Mouse (Mus musculus) CH12.LX (cell line): ENCODE measurements around the gene Abracl. TPM values are rescaled to one million over a fixed set of nuclear protein-coding genes. Genes with fewer than 3 reads are reported as not detected.

Source experiments
- DNase-seq: peaks from one replicate; pipeline ENCODE4 v3.0.0-alpha.2; 2013; ENCODE audit errors: extremely low read depth
- H3K27ac ChIP-seq: 2 replicates; pipeline ENCODE4 v1.5.1; 2012; ENCODE audit warnings: low read depth, mild to moderate bottlenecking, control low read depth, moderate library complexity; ENCODE audit not compliant: insufficient read depth
- H3K27me3 ChIP-seq: replicated peaks from 2 replicates; pipeline ENCODE3; 2012; ENCODE audit warnings: inconsistent platforms
- H3K36me3 ChIP-seq, 2 experiments: replicated peaks in 1 of 2; 2 replicates each; pipeline versions ENCODE3 to v1.6.1; 2012; ENCODE audit warnings: inconsistent platforms in 1 of 2, low read length in 1 of 2, mild to moderate bottlenecking in 1 of 2, mixed read lengths in 1 of 2, moderate library complexity in 1 of 2; ENCODE audit not compliant: control insufficient read depth in 1 of 2, insufficient read depth in 1 of 2
- H3K4me1 ChIP-seq, 2 experiments: 2 replicates each; pipeline ENCODE4 v1.6.1; 2012; ENCODE audit warnings: inconsistent platforms in 1 of 2, moderate library complexity in 1 of 2; ENCODE audit not compliant: insufficient read depth in 2 of 2, control insufficient read depth in 1 of 2
- H3K4me2 ChIP-seq: 2 replicates; pipeline ENCODE4 v1.6.1; 2012; ENCODE audit warnings: low read depth, mild to moderate bottlenecking, control low read depth; ENCODE audit not compliant: poor library complexity, insufficient read depth, severe bottlenecking
- H3K4me3 ChIP-seq, 3 experiments: fragments of 150-350 bp in 1 of 3; sonication (generic) in 1 of 3; replicated peaks in 1 of 3; 2 replicates each; pipeline versions ENCODE3 to v1.5.1; 2011 to 2012; ENCODE audit warnings: low read depth in 2 of 3, low read length in 2 of 3, mild to moderate bottlenecking in 2 of 3, moderate library complexity in 2 of 3, control low read depth in 1 of 3, improper control_type of control experiment in 1 of 3, inconsistent platforms in 1 of 3, mixed read lengths in 1 of 3; ENCODE audit not compliant: poor library complexity in 1 of 3
- H3K79me2 ChIP-seq: replicated peaks from 2 replicates; pipeline ENCODE4 v1.6.1; 2012; ENCODE audit warnings: mild to moderate bottlenecking, moderate library complexity; ENCODE audit not compliant: control insufficient read depth, poor library complexity, insufficient read depth, severe bottlenecking; ENCODE audit errors: extremely low read depth
- H3K9ac ChIP-seq: 2 replicates; pipeline ENCODE4 v1.6.1; 2012; ENCODE audit warnings: low read depth, mild to moderate bottlenecking, control low read depth, moderate library complexity; ENCODE audit not compliant: insufficient read depth
- H3K9me3 ChIP-seq: replicated peaks from 2 replicates; pipeline ENCODE3; 2012; ENCODE audit warnings: low read length, inconsistent platforms, mixed read lengths
- BHLHE40 ChIP-seq: IDR thresholded peaks from 2 replicates; pipeline ENCODE4 v1.6.1; 2011; ENCODE audit warnings: mild to moderate bottlenecking, low read depth, low read length, improper control_type of control experiment
- E2F4 ChIP-seq: IDR thresholded peaks from 2 replicates; pipeline ENCODE4 v1.6.1; 2011; ENCODE audit warnings: low read depth, low read length, improper control_type of control experiment; ENCODE audit not compliant: insufficient replicate concordance
- ELF1 ChIP-seq: IDR thresholded peaks from 2 replicates; pipeline ENCODE4 v1.6.1; 2014; ENCODE audit warnings: low read depth, mild to moderate bottlenecking, inconsistent platforms, low read length, improper control_type of control experiment
- EP300 ChIP-seq: IDR thresholded peaks from 2 replicates; pipeline ENCODE4 v1.6.1; 2011; ENCODE audit warnings: low read length, improper control_type of control experiment
- IRF4 ChIP-seq: IDR thresholded peaks from 2 replicates; pipeline ENCODE4 v1.6.1; 2014; ENCODE audit warnings: low read depth, mild to moderate bottlenecking, inconsistent platforms, low read length, improper control_type of control experiment
- MXI1 ChIP-seq: IDR thresholded peaks from 2 replicates; pipeline ENCODE4 v1.6.1; 2011; ENCODE audit warnings: mild to moderate bottlenecking, low read depth, low read length, improper control_type of control experiment
- NELFE ChIP-seq: IDR thresholded peaks from 2 replicates; pipeline ENCODE4 v1.6.1; 2011; ENCODE audit warnings: low read depth, low read length, improper control_type of control experiment
- PAX5 ChIP-seq: IDR thresholded peaks from 2 replicates; pipeline ENCODE4 v1.6.1; 2012; ENCODE audit warnings: low read length, inconsistent platforms, mixed read lengths
- TBP ChIP-seq: conservative IDR thresholded peaks from 2 replicates; pipeline ENCODE4 v1.6.1; 2011; ENCODE audit warnings: low read depth, low read length, improper control_type of control experiment
- UBTF ChIP-seq: IDR thresholded peaks from 2 replicates; pipeline ENCODE4 v1.6.1; 2012; ENCODE audit warnings: low read depth, mild to moderate bottlenecking, inconsistent platforms, low read length, improper control_type of control experiment, moderate library complexity
- dilution Hi-C: fragments of 300-500 bp; cut with MboI; formaldehyde crosslinking; loops from 2 replicates; pipeline ENCODE4 v1.14.3; 2020; ENCODE audit warnings: low sequenced_read_pairs; ENCODE audit not compliant: extremely low pct_unique_long_range_greater_than_20kb, extremely low pct_ligation_motif_present
- in situ Hi-C: fragments of 300-500 bp; cut with MboI; formaldehyde crosslinking; loops from 3 replicates; pipeline ENCODE4 v1.14.3; 2019; ENCODE audit warnings: low sequenced_read_pairs, low pct_ligation_motif_present, low pct_unique_long_range_greater_than_20kb, mixed read lengths
- polyA plus RNA-seq: library from polyadenylated mRNA; unstranded; fragments of >175 nt; gene quantifications from 2 replicates; pipeline ENCODE4 v1.2.1, GENCODE M21; 2012; ENCODE audit warnings: low read depth; ENCODE audit not compliant: insufficient read length
- total RNA-seq, 2 experiments: library from RNA; depleted of rRNA; stranded (reverse); fragments of 300-350 nt in 1 of 2; fragments of >200 nt in 1 of 2; gene quantifications; 2 replicates each; pipeline ENCODE4 v1.2.3; 2012 to 2014

The Abracl gene
- total and polyA plus RNA-seq, 3 experiments, result 86.1 to 226 (median 166) TPM

DNA sequence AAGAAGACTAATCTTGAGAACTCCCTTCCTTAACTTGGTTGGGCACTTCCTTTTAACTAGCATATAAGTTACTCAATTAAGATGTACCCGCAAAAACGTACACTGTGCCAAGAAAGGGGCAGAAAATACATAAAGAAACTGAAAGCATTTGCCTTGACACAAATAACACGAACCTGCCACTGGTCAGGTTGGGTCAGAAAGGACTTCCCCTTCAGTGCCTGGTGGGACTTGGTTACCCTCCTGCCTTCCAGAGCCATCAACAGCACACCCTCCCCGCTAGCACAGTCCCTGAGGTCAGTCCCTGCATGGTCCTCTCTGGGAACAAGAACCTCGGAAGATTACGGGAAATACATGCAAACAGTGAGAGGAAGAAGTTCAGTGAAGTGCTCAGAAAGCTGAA, 34.0 kb downstream of the Abracl start:
- in situ Hi-C loops, result no loop called here
- Histone ChIP-seq H3K4me2 (peak overlapping the region; percentile 53), H3K9me3 (no peaks in the 10 kb centered on the region), H3K36me3 (no peaks in the 10 kb centered on the region), H3K79me2 (no peaks in the 10 kb centered on the region), H3K27me3 (no peaks in the 10 kb centered on the region), H3K9ac (peak overlapping the region; percentile 61), H3K4me1 (peaks cover 4 to 31% of the 10 kb centered on the region in 2 experiments; a peak in 2 of 4 replicates), H3K27ac (no peak overlapping the region), H3K4me3 (peak overlapping the region; percentile 32 to 54 (median 36))
- dilution Hi-C loops, result no loop called here
- peak; percentile 25 for DNase-seq
- 0 out of 2 replicates have a peak, but pooled peaks have one; percentile 12 for TF ChIP-seq BHLHE40
- TF ChIP-seq EP300, result no peak
- peak; percentile 20; the same call in 1 of the 2 replicates for TF ChIP-seq ELF1
- TF ChIP-seq IRF4, result peak; percentile 38; the same call in 1 of the 2 replicates

DNA sequence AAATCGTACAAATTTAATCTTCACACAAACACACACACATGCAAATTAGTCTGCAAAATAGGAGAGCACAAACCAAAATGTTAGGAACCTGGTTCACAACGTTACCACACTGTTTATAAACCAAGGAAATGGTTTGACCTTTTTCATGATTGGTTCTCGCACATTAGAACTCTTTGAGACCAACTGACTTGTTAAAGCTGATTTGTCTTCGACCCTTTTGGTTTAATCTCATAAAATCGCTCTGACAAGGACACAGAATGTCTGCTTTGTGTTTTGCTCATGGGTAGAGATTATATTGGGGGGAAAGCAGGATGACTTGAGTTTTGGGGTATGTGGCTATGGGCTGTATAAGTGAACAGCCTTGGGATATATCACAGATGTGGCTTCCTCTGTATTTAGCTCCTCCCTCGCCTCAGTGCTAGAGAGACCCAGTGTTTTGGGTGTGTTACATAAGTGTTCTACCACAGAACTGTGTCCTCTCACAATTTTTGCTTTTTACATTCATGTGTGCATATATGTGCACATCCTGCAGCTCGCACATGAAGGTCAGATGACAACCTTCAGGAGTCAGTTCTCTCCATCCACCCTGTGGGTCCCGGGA, 35.2 kb downstream of the Abracl start:
- Histone ChIP-seq H3K4me3 (no peak overlapping the region), H3K4me2 (no peak overlapping the region), H3K36me3 (no peaks in the 10 kb centered on the region), H3K27me3 (no peaks in the 10 kb centered on the region), H3K9me3 (no peaks in the 10 kb centered on the region), H3K9ac (no peak overlapping the region), H3K27ac (no peak overlapping the region), H3K79me2 (no peaks in the 10 kb centered on the region), H3K4me1 (peaks cover 4 to 31% of the 10 kb centered on the region in 2 experiments; a peak in 2 of 4 replicates)
- no peak for TF ChIP-seq MXI1
- TF ChIP-seq NELFE, result no peak
- in situ Hi-C loops (no loop called here), dilution Hi-C loops (no loop called here)
- no peak for DNase-seq

DNA sequence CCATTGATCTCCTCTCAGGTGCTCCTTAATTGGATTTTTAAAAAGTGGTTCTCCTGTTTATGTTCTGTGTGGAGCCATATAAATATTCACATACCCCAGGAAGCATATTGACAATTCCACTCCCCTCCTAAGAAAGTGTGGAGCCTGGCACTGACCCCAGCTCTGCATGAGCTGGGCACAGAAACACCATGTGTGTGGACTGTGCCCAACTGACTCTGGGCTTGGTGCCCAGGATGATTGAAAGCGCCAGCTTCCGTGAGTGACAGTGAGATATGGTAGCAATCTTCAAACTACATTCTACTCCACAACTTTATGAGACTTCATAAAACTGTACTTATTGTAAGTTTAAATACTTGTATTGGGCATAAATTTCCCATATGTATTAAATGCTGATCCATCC, 39.8 kb downstream of the Abracl start:
- no peak overlapping the region for H3K4me3 ChIP-seq
- H3K36me3 ChIP-seq, result no peaks in the 10 kb centered on the region
- H3K27me3 ChIP-seq, result no peaks in the 10 kb centered on the region
- TF ChIP-seq UBTF (no peak), E2F4 (no peak), PAX5 (no peak), TBP (no peak)
- TF ChIP-seq, all 38 proteins: peak for 0
- Histone ChIP-seq H3K9me3 (no peaks in the 10 kb centered on the region), H3K4me1 (peaks cover 2 to 8% of the 10 kb centered on the region in 2 experiments; a peak in 2 of 4 replicates), H3K79me2 (no peaks in the 10 kb centered on the region), H3K27ac (no peak overlapping the region), H3K9ac (no peak overlapping the region), H3K4me2 (no peak overlapping the region)
- dilution Hi-C loops, result no loop called here
- DNase-seq, result no peak
- in situ Hi-C loops, result no loop called here
